Mouse (Mus musculus) testis, postnatal 14 days (tissue): Measurements from ENCODE around the gene Dpep3.
"Not testable (repeated sequence)": the region's sequence is repeated elsewhere in the genome, so short reads cannot be mapped to it uniquely, and the experiment has no call there.

Source experiments
- DNase-seq: peaks from one replicate; pipeline ENCODE4 v3.0.0; 2021; ENCODE audit warnings: low spot score

The Dpep3 gene

GRCm38 (mm10) chr8:105979325-105979724, at the start of gene Dpep3:
Gene Dpep3, minus strand, starts transcription at chr8:105979429.
- DNase-seq = peak; percentile 87

GRCm38 (mm10) chr8:106022483-106022882, 43.3 kb upstream of the Dpep3 start:
- DNase-seq = peak; percentile 37

GRCm38 (mm10) chr8:106018039-106018438, 38.8 kb upstream of the Dpep3 start:
- DNase-seq = no peak

- DNase-seq = no peak
Observed at GRCm38 (mm10) chr8:106017130-106017529, 37.9 kb upstream of the Dpep3 start.

GRCm38 (mm10) chr8:106016284-106016683, 37.1 kb upstream of the Dpep3 start:
- no peak for DNase-seq

- not testable (repeated sequence) for DNase-seq
Observed at GRCm38 (mm10) chr8:106012203-106012602, 33.0 kb upstream of the Dpep3 start.

- DNase-seq = no peak
Observed at GRCm38 (mm10) chr8:106011643-106011986, 32.4 kb upstream of the Dpep3 start, which contains the start of gene Ddx28. Gene Ddx28, minus strand, starts transcription at chr8:106011882.

- DNase-seq = peak; percentile 90
Observed at GRCm38 (mm10) chr8:106010748-106011642, 31.8 kb upstream of the Dpep3 start.

- DNase-seq = not testable (repeated sequence)
Observed at GRCm38 (mm10) chr8:106007891-106008290, 28.7 kb upstream of the Dpep3 start.

GRCm38 (mm10) chr8:106007135-106007534, 27.9 kb upstream of the Dpep3 start:
- no peak for DNase-seq

GRCm38 (mm10) chr8:106006413-106006812, 27.2 kb upstream of the Dpep3 start:
- no peak for DNase-seq

- DNase-seq = no peak
Observed at GRCm38 (mm10) chr8:106005875-106006274, 26.6 kb upstream of the Dpep3 start, which contains the start of gene Dpep2nb. Gene Dpep2nb, minus strand, starts transcription at chr8:106005975.

- DNase-seq = no peak
Observed at GRCm38 (mm10) chr8:106004538-106005207, 25.4 kb upstream of the Dpep3 start.

GRCm38 (mm10) chr8:106001908-106002307, 22.7 kb upstream of the Dpep3 start:
- no peak for DNase-seq

- DNase-seq = no peak
Observed at GRCm38 (mm10) chr8:105998971-105999370, 19.7 kb upstream of the Dpep3 start.

- no peak for DNase-seq
Observed at GRCm38 (mm10) chr8:105996359-105996758, 17.1 kb upstream of the Dpep3 start.

GRCm38 (mm10) chr8:105993226-105993625, 14.0 kb upstream of the Dpep3 start:
- DNase-seq = no peak

- no peak for DNase-seq
Observed at GRCm38 (mm10) chr8:105992499-105992898, 13.3 kb upstream of the Dpep3 start.

- no peak for DNase-seq
Observed at GRCm38 (mm10) chr8:105991546-105991945, 12.3 kb upstream of the Dpep3 start.

- peak; percentile 67 for DNase-seq
Observed at GRCm38 (mm10) chr8:105990856-105991387, 11.7 kb upstream of the Dpep3 start, which contains the start of gene Dus2. Gene Dus2, plus strand, starts transcription at chr8:105991337.

GRCm38 (mm10) chr8:105988546-105988945, 9.3 kb upstream of the Dpep3 start:
- no peak for DNase-seq

- not testable (repeated sequence) for DNase-seq
Observed at GRCm38 (mm10) chr8:105983406-105983805, 4.2 kb upstream of the Dpep3 start.

GRCm38 (mm10) chr8:105981146-105981545, 1.9 kb upstream of the Dpep3 start:
- no peak for DNase-seq
